Mouse (Mus musculus) megakaryocyte, adult 5-6 weeks (primary cell): Measurements from ENCODE around the gene Ccna1. TPM values are rescaled to one million over a fixed set of nuclear protein-coding genes. Genes with fewer than 3 reads are reported as not detected.
A peak's percentile ranks its signal among the peaks of the same experiment; 100 is the strongest.

Experiments
- ATAC-seq: 2 replicates; pipeline ENCODE4 v1.8.0; 2016; ENCODE audit warnings: mild to moderate bottlenecking, inconsistent platforms; ENCODE audit not compliant: poor library complexity, severe bottlenecking
- total RNA-seq, 2 experiments: library from RNA; stranded (forward) in 1 of 2; stranded (reverse) in 1 of 2; fragments of 153-499, 151-499 nt in 1 of 2; fragments of 221-1000, 200-1000 nt in 1 of 2; gene quantifications; 2 replicates each; pipeline versions ENCODE4 v1.2.3 to v1.2.4; 2015 to 2017

The Ccna1 gene
- total RNA-seq, 2 experiments from 2014 or later = not detected

DNA sequence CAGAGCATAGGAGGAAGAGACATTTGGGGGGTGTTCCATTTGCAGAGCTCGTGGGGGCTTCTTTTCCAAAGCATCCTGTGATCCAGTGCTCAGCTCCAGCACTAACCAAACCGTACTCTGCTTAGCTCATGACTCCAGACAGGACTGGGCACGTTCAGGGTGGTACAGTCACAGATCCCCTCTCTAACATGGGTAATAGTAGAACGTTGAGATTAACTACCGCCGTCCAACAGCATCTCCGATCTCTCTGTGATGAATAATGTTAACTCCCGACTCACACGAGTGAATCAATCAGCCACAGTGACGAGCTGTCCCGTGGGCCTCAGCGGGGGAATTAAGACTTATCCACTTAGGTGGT is 11.3 kb upstream of the Ccna1 start:
- ATAC-seq = no peak

DNA sequence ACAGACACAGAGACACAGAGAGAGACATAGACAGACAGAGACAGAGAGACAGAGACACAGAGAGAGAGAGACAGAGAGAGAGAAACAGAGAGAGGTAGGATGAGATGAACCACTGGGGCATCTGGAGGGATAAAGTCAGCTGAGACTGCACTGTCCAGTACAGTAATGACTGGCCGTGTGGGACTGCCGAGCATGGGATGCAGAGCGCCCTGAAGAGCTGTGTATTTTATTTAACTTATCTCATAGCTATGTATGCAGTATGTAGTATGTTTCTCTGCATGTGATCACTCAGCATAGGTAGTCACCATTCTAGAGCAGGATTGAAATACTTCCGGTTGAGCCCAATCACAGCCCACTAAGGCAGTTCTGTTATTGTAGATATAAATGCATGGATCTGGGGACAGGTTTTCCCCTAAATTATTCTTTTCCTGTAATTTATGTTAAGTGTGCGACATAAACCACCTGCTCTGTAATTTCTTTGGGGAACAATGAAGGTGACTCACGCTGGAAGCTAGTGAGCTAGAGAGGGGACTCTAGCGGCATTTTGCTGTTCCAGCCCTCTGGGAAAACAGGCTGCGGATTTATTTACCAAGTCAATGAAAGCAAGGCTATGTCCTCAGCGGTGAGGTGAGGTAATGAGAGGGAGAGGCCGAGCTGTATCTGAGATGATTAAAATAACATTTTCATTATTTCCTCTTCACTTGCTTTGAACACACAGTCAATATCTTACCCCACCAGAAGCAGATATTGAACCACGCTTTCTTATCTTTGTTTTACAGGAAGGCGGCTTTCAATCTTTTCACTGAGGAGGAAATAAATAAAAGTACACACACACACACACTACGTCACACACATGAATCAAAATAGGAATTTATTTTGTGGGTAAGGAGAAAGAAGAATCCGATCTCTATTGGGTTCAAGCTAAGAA is 10.7 kb upstream of the Ccna1 start:
- ATAC-seq = no peak

DNA sequence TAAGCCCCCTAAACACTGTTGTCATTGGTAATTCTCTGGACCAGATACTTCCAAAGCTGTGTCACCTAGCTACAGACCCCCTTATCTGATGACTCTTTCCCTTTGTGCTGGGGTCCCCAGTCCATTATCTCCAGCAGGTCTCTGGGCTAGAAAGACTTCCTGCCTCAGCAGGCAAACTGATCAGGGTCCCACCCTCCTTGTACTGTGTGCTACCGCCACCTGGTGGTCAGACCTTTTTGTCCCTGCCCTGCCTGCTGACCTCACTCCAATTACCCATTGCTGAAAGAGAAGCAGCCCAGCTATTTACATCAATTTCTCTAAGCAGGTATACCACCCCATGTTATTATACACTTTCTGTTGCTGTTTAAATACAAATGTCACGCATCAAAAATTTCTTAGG is 9.1 kb upstream of the Ccna1 start:
- ATAC-seq = peak; percentile 69

DNA sequence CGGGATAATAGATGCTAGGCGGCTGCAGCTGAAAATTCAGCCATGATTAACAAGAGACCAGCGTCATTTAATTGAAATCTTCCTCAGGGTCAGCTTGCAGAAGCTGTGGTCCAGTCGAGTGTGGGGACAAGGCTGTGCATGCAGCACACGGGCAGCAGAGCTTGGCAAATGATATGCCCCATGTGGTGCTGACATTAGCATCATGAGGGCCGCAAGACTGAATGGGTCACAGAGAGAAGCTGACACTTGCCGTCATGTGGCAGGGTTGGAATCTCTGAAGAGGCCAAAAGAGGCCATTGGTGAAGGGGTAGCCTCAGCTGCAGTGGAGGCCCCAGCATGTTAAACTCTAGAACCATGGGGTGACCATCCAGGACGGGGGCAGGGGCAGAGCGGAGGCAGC is 7.4 kb upstream of the Ccna1 start:
- no peak for ATAC-seq

DNA sequence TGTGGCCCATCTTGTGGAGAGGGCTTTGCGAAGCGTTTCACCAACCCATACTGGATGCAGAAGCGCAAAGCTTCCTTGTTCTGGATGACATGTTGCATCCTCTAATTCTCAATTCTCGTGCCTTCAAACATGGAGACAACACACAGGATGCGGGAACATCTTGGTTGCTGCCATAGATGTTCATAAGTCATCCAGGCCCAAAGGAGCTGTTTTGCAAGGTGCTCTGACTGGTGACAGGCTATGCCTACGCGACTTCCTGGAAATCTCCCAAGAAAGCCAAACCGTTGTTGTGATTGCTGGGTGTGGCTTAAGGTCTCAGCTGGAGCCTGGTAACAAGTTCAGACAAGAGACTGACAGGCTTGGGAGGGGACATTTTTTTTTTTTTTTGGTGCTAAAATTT is 1.1 kb upstream of the Ccna1 start:
- ATAC-seq = no peak

DNA sequence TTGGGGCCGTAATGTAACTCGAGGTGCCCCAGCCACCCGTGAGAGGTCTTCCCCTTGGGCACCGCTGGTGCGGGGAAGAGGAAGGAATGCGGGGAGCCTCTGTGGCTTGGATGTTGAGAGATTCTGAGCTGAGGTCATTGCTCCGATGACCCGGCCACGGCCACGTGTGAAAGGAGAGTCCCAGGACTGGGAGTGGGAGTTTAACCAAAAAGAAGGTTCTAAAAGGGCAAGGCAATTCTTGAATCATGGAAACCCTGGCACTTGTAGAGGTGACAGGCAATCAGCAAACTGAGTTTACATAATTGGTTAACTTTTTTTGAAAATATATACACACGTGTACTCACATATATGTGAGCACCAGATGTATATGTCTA is 433 bp upstream of the Ccna1 start:
- ATAC-seq = no peak

DNA sequence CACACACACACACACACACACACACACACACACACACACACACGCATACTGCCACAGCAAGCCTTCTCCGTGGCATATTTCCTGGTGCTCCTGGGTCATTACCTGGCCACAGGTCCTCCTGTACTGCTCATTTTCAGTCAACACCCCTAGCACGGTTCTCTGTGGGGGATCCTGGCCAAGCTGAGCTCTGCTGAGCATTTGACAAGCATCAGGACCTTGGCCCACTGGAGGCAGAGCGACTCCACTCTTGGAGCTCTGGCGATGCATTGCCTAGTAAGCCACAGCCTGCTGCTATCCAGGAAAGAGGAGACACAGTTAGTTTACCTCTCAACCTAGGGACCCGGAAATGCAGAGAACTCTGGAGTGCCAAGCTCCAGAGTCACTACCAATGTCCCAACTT is 1.1 kb downstream of the Ccna1 start:
- ATAC-seq = no peak

DNA sequence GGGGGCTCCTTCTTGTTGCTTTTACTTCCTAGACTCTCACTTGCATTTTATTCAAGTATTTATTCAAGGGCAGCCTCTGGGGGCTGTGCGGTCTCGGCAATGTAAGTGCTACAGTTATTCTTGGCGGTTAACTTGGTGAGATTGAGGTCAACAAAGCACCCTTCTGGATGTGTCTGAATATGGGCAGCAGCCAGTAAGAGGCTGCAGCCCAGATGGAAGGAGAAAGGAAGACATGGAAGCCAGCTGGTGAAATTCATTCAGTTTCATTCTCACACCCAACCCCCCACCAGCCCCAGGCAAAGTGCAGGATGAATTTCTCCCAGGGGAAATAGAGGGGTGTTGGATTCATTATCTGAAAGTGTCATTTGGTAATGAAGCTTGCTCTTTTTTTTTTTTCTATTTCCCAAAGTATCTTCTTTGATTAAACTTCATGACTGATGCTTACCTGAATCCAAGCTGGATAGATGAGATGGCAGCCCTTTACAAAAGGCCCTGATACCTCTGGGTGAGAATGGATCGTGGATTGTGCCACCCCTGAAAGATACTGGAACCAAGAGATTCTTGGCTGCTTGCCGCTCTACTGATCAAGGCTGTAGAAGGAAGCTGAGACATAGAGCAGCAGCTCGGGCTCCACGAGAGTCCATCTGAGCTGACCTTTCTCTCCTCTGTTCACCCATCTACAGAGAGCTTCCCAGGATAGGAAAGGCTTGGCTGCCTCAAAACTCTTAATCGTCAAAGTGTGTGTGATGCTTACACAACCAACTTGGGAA is 10.5 kb downstream of the Ccna1 start:
- ATAC-seq = no peak

DNA sequence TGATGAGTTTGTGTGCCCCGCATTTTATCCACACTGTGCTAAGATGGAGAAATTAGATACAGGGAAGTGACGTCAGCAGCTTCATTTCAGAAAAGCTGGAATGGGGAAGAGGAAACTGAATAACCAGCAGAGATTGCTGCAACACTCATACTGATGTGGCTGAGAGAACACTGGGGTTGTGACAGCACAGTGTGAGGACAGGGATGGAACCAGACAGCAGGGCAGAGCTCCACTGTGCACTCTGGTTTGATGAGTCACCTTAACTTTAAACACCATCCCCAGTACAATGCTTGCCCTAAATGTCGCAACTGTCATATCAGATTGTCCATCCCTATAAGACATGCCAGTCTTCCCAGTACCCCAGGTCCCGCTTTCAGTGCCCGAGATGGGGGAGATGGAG is 17.7 kb downstream of the Ccna1 start:
- peak; percentile 84 for ATAC-seq

DNA sequence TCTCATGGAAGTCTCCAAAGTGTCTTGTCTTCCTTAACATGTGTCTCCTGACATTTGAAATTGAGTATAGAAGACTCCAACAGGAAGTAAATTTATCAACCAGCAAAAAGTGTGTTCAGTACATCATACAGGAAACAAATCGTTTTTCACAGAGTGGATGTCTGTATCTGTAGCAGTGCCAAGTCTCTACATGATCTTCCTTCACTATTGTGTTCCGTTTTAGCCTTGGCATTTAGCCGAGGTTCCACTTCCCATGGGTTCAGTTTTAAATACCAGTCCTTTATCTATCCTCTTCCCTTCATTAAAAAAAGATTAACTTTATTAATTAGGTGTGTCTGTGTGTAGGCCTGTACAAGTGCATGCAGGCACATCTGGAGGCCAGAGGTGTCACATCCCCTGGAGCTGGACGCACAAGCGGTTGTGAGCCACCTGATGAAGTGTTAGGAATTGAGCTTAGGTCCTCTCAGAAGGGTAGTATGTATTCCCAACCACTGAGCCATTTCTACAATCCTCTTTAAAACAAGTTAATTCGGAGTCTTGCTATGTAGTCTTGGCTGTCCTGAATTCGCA is 27.9 kb downstream of the Ccna1 start:
- ATAC-seq = no peak

DNA sequence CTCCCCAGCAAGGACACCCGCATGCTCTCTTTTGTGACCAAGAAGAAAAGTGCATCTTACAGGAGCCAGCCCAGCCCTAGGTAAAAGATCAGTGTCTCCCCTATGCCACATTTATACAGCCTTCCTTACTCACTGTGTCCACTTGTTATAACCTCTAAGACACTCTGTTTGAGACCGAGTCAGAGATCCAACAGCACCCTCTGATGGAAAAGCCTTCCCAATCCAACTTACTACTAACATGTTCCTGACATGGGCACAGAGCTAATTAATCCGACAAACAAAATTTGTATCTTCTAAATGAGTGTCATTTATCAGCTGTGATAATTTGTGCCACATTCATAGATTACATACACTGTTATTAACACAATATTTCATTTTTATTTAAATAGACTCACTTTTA is 29.8 kb downstream of the Ccna1 start:
- ATAC-seq = no peak

DNA sequence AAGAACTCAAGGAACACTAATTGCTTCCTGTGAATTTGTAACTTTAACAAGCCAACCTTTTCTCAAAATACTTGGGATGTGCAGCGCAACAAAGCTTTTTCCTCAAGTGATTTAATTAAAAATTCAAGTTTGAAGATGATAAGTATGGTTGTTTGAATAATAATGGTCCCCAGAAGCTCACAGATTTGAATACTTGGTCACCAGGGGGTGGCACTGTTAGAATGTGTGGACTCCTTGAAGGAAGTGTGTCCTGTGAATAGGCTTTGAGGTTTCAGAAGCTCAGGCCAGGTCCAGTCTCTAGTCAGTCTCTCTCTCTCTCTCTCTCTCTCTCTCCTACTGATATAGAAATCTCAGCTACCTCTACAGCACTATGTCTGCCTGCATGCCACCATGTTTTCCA is 32.0 kb downstream of the Ccna1 start:
- ATAC-seq = no peak

DNA sequence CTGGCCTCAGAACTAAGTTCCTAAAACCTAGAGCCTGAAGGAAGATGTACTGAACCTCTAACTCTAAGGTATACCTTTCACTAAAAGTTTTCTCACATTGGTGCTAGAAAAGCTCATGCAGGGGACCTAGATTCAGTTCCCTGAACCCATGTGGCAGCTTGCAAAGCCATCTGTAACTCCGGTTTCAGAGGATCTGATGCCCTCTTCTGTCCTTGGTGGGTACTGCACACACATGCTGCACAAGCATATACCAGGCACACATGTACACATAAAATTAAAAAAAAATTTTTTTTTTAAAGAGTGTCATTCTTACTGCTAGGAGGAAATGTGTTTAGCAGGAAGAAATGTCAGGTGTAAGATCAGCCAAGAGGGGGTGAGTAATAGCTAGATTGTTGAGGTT is 33.1 kb downstream of the Ccna1 start:
- no peak for ATAC-seq

DNA sequence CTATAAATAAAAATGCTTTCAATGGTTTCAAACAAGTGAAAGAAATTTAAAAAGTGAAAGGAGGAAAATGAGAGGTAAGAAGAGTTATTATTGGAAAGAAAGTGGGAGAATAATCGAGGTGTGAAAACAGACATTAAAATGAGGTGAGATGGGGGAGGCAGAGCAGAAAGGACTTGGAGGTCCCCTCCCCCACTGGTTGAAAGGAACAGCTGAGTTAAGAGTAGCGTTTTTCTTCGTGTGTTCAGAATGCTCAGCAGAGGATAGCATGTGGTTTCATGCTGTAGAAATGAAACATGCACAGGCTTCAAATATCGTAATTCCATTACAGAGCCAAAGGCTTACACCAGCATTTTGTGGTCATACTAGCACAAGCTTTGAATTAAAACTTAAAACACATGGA is 42.8 kb downstream of the Ccna1 start:
- ATAC-seq = no peak

DNA sequence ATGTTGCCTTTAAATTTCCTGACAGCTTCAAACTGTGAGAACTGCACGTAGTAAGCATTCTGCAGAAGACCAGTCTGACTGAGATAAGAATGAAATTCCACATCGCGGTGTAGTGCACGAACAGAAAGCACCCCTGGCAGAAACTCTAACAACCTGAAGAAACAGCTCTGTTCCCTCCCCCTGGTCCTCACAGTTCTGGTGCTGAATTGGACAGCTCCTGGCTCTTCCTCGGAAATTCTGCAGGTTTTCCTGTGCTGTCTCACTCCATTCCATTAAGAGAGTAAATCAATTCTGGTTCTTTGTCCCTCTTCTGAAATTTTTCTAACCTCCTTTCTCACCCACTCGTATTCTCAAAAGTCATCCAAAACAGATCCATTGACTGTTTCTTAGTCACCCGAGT is 43.6 kb downstream of the Ccna1 start:
- no peak for ATAC-seq

DNA sequence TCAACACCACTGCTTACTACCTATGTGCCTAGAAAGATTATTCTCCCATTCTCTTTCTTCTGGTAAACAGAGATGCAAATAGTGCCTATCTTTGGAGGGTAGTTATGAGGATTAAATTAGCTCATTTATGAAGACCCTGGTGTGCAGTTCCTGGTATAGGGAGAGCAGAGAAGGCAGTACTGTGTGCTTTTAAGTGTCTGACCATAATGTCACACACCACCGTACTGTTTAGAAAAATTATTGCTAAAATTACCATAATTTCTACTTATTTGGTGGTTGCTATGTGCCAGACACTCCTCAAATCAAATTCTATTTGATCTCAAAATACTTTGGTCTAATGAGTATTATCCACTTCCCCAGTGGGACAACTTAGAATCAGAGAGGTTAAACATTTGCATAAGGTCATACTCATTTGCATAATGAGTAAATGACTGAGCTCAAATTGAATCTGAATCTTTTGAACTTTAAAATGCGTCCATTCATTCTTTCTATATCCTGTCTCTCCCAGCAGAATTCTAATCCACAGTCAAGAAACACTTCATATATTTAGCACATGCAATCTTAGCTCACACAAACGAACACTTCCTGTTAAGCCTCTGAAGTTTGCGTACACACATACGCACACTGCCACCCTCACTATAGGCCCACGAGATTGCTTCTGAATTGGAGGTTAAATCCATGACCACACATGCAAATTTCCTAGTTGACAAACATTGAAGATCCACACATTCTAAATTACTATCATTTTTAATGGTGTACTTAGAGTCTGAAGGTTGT is 46.1 kb downstream of the Ccna1 start:
- ATAC-seq = no peak

DNA sequence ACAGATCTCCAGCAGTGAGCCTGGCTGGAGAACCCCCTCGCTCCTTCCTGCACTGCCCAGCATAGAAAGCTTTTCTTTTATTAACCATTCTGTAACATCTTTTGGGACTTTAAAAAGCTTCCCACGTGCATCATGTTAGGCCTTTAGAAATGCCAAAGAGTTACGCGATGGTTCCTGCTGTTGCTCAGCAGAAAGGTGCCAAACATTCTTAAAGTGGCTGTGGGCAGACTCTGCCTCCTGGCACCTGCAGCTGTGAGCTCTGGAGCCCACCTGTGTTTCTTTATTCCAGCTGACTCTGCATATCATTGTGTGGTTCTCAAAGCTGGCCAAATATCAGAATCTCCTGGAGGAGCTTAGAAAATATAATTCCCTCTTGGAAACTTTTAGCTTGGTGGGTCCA is 51.3 kb downstream of the Ccna1 start:
- no peak for ATAC-seq

DNA sequence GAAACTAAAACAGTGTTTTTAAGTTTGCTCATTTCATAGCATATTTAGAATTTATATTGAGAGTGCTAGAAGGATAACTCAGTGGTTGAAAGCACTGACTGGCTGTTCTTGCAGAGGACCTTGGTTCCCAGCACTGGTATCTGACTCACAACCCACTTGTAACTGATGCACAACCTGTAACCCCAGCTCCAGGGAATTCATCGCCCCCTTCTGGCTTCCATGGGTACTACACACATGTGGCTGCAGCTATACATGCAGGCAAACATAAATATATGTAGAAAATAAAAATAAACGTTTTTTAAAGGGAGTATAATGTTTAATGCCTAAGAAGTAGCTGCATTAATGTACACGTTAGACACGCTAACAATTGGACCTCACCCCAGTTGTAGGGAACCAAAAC is 53.6 kb downstream of the Ccna1 start:
- ATAC-seq = no peak
